Mouse (Mus musculus): ENCODE measurements around the gene Rab21.
"Not testable (repeated sequence)": the region's sequence is repeated elsewhere in the genome, so short reads cannot be mapped to it uniquely, and the experiment has no call there.

Rab21 gene

DNA sequence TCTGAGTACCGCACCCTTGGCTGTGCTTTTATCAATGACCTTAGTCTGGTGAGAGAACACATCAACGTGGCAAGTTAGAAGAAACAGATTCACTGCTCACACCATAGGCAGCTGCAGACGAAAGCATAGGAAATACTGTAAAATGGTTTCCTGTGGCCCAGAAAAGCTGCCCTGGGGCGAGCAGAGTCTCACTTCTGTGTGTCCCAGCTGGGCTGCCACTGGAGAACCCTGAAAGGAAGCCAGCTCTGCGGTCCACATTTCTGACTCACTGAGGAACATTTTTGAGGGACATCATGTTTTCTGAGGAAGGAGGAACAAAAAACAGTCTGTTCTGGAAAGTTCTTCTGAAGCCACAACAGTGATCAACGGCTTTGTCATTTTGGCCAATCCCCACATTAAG, 13.1 kb upstream of the Rab21 start:
- DNase-seq (ENCODE audit: low spot score): no peak

DNA sequence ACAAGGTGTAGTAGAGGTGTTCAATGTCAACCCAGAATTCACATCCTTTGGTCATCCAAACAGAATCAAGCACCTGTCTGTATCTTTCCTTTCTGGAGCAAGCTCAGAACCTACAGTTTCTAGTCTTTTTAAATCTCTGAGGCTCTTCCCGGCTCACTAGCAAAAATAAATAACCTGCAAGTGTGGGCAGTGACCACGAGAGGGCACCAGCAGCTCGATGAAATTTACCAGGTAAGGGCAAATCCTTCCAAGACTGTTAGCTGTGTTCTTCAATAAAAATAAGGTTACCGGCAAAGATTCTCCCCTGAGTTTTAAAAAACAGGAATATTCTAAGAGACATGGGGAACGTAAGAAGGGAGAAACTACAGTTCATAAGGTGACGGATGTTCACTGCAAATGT, 7.9 kb upstream of the Rab21 start:
- DNase-seq (ENCODE audit: low spot score): peak; percentile 73

DNA sequence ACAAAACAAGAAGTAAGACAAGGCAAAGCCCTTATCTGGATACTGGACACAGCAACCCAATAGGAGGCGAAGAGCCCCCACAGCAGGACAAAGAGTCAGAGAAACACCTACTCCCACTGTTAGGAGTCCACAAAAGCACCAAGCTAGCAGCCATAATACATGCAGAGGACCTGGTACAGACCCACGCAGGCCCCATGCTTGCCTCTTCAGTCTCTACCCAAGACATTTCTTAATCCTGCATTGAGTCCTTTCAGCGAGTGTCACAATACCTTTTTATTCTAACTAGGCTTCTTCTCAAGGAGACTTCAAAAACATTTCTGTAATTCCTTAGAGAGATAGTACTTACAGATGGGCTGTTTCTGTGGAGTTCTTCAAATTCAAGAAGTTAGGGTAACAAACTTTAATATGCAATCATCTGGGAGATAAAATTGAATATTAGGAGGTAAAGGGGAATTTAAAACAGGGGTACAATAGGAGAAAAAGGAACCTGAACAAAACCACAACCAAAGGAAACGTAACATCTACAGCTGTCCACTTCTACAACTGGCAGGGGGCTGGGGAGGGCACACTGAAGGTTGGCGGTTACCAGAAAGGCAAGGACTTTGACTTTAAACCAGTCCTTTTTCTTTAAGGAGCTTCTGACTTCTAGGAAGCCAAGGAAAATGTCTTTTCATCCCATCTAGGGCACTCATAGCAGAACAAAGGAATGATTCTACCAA, 6.1 kb upstream of the Rab21 start:
- no peak for DNase-seq (ENCODE audit: low spot score)

DNA sequence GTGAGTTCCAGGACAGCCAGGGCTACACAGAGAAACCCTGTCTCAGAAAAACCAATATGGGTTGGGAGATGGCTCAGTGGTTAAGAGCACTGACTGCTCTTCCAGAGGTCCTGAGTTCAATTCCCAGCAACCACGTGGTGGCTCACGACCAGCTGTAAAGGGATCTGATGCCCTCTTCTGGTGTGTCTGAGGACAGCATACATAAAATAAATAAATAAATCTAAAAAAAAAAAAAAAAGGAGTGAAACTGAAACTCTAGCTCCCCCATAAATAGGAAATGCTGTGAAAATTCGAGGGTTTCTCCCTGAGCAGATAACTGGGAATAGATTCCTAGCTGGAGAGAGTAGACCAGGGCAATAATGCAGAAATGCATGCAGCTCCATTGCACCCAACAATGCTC, 3.0 kb upstream of the Rab21 start:
- DNase-seq (ENCODE audit: low spot score): not testable (repeated sequence)

DNA sequence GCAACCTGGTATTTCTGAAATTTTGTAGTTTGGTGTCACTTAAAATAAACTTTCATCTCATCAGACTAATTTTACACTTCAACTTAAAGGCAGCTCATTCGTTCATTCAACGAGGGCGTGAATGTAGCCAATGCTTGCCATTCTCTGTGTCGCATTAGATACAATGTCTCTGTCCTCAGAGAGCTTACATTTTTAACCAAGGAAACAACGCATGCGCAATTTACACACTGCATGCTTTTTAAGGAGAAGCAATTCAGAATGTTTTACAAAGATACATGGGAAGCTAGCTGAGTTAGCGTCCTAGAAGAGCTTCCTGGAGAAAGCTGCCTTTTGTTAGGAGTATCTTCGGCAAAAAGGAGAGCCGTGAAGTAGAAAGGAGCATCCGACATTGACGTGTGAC, 919 bp upstream of the Rab21 start:
- DNase-seq (ENCODE audit: low spot score): no peak

DNA sequence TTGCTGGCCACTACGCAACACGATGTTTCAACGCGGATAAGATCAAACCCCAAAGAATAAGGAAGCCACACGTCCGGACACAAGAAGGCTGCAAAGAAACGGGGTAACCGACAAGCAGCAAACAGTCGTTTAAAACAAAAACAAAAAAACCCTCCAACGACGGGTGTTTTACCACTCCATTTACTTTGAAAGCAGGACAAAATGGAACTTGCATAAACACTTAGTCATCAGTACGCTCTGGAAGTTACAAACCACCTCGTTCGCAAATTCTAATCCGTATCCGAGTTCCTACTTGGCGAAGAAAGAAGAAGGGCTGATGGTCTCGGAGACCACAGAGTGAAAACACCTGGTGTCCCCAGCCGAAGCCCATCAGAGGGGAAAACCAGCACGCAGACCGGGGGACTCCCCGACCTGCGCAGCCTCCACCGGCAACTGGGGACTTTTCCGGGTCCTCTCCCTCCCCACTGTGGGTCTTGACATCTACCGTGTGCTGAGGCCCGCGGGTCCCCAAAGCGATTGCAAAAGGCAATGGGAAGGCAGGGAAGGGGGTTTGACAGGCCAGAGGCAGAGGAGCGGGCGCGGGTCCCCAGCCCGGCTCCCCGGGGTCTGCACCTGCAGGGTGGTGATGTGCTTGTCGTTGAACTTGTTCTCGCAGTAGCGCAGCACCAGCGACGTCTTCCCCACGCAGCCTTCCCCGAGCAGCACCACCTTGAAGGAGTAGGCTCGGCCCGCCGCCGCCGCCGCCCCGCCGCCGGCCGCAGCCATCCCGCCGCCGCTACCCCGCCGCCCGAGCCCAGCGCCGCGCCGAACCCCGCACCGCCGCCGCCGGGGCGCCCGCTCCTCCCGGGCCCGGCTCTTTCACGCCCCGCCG, 577 bp downstream of the Rab21 start:
- DNase-seq (ENCODE audit: low spot score): peak; percentile 90

DNA sequence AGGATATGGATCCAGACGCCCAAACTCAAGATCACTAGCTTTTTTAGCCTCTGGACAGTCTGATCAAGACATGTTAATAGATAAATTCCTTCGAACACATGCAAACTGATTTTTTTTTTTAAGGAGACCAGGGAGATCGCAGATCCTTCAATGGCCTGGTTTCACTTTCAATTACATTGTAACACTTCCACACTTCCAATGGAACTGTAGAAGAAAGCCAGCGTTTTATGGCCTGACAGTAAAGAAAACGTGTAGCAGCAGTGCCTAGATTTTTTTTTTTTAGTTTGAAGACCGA, 1.2 kb downstream of the Rab21 start:
- no peak for DNase-seq (ENCODE audit: low spot score)

DNA sequence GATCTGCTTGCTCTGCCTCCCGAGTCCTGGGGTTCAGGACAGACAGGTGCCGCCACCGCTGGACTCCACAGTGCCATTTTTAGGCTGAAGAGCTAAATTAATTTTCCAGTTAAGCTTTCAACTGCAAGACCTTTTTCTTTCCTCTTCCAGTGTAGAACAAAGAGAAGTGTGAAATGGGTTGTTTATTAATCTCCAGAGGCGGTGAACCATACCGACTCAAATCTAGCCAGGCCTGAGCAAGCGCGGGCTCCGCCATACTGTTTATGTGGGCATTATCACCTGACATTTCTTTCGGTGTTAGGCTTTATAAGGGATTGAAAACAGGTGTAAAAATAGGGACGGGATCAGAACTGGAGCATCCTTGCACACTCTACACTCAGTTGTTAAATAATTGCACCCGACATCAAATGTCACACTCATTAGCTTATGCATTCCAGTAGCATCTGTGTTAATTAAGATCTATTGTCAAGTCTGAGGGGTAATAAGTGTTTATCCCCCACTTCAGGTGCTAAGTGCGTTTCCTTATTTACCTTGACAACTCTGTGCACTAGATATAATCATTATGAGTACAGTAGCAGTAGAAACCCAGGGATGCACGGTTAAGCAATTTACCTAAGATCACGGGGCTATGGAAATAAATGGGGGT, 1.6 kb downstream of the Rab21 start:
- DNase-seq (ENCODE audit: low spot score): no peak

DNA sequence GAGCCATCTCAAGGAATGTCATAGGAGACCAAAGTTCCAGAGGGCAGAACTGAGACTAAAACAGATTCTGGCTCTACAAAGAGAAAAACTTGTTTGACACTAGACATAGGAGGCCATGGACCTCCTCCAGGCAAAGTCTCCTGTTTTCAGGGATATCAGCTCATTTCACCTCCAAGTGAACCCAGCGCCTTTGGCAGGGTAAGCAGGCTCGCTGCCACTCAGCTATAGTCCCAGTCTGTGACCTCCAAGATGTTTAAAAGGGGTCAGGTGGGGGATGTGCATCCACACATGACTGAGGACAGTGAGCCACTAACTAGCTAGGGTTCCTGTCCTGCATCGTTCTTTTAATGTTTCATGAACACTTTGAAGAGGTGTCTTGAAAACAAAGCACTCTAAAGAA, 2.7 kb downstream of the Rab21 start:
- no peak for DNase-seq (ENCODE audit: low spot score)

DNA sequence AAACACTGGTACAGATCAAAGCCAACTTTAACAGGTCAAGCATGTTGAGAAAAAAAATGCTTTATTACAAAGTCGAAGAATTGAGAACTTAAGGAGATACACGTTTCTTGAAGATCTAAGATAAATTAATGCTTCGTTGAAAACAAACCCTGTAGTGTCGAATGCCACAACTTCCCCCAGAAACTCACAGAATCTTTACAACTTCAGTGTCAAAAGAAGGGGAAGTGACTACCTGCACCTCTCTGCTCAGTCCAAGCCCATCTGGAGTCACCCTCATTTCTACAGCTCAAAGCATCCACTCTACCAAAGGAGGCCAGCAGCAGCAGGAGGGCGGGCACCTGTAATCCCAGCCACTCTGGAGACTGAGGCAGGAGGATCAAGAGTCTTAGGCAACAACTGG, 3.2 kb downstream of the Rab21 start:
- DNase-seq (ENCODE audit: low spot score): no peak

DNA sequence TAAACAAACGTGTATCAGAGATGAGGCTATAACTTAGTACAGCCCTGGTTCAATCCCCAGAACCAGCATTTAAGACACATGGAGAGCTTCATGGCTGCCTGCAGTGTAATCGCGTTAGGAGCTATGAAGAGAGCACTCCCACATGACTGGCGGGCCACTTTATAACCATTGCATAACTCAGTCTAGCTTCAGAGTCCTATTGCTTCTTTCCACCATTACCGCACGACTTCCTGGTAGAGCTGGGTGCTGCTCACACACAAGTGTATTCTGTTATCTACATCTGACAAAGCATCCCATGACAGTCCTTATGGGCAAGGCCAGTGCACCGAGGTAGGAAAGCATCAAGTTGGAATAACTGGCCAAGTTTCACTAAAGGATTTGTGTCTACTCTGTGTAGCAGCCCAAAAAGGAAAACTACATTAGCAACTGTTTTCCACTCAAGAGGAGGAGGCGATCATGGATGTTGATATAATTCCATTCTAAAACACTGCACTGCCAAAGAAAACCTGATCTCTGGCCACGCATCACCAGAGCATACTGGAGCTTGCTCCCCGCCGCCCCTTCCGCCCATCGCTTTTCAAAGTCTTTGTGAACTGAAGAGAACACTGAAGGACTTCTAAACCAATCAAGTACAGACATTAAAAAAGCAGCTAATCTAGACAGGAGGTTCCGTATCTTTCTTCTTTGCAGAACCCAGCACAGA, 4.0 kb downstream of the Rab21 start:
- DNase-seq (ENCODE audit: low spot score): no peak

DNA sequence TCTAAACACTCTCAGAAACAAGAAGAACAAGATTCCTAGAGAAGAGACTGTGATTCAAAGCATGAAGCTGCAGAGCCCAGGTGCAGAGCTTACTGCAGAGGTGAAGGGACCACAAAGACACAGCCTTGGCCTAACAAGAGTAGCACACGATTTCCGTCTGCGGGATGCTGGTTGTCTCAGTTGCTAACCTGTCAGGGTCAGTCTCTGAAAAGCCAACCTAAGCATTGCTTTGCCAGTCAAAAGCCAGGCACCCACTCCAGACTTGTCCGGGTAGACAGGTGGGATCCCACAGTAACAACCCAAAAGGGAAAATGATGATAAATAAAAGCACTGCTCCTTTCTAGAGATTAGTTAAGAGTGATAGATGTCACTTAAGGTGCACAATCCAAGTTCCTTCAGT, 6.2 kb downstream of the Rab21 start:
- no peak for DNase-seq (ENCODE audit: low spot score)

DNA sequence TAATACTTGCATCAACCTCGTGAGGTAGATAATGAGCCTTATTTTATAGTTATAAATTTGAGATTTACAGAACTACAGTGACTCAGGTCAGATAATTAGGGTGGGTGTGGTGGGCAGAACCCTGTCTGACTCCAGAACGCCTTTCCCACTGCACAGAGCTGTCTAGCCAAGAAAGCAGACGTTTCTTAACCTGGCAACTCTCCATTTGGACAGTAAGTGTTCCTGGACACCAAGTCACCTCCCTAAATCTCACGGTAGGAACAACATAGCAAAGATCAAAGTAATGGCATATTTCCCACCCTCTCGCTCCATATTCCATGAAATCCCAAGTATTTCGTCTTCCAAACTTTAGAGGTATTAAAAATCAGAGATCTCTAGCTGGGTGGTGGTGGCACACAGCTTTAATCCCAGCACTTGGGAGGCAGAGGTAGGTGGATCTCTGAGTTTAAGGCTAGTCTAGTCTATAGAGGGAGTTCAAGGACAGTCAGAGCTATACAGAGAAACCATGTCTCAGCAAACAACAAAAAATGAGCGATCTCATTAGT, 8.0 kb downstream of the Rab21 start:
- DNase-seq (ENCODE audit: low spot score): no peak

DNA sequence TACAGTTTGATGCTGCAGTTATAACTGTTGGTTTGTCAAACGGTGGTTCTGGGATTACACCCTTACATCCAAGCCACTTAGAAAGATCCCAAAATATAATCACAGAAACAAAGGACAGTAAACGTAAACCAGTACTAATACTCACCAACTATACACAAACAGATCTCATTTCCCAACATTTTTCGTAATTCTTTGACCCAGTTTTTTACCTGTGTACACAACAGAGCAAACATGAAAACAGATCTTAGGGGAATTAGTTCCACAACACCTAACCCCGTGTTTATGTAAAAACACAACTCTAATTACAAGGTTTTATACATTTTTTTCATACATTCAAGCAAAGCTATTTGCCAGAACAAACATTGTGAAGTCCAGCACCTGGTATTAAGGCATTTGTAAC, 16.7 kb downstream of the Rab21 start:
- no peak for DNase-seq (ENCODE audit: low spot score)

DNA sequence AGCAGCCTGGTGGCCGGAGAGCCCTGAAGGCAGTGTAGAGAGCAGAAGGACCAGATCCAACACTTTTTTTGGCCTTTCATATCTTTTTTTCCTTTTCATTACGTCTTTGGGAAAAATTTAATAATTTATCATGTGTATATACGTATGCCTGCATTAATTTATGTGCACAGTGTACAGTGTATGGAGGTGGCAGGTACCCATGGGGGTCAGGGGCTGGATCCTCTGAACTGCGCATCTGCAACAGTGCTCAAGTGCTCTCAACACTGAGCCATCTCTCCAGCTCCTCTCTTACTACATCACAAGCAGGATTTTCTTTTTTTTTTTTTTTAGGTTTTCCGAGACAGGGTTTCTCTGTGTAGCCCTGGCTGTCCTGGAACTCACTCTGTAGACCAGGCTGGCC, 17.8 kb downstream of the Rab21 start:
- no peak for DNase-seq (ENCODE audit: low spot score)

DNA sequence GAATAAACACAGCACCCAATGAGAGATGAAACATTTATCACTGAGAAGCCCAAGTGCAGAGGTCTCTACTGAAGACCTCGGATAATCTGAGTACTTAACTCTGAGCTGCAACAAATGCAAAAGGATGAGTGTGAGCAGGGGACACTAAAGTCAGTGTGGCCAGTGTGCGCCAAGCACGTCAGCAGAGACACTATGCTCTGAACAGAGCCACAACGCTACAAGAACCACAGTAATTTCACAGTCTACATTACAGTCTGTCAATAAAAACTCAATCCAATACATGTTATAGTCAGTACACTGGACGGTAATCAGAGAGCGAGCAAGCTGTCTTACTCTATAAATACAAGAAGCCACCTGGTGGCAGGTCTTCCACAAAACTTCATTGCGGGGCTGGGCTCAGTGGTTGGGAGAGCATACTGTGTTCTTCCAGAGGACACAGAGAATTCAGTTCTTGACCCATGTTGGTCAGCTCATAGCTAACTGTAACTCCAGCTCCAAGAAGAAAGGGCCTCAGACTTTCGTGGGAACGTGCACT, 18.9 kb downstream of the Rab21 start:
- no peak for DNase-seq (ENCODE audit: low spot score)

DNA sequence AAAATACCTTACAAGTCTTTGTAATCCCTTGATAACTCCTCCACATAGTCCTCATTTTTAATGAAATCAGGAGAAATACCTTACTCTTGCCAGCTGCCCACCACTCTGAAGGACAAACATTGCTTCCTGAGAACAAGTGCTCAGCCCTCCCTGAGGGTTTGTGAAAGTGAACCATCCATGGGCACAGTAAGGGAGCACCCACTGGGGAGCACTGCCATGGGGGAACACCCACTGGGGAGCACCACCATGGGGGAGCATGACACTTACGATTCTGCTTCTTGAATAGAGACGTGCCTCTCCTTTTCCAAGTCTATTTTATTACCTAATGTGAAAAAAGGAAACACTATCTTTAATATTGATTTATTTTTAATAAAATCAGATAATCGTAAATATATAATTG, 20.2 kb downstream of the Rab21 start:
- no peak for DNase-seq (ENCODE audit: low spot score)

DNA sequence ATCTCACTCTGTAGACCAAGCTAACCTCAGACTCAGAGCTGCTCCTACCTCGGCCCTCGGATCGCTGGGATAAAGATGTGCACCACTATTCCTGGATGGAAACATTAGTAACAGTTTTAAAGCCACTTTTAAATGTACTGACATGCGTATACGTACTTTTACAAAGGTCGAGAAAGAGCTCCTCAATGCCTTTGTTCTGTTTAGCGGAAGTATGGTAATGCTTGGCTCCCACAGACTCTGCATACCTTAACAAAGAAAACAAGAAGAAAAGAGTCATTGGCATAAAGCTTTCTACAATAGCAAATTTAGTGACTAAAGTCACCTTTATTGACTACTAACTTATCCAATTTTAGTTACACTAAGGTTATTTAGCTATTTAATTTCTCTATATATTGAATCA, 20.7 kb downstream of the Rab21 start:
- no peak for DNase-seq (ENCODE audit: low spot score)

DNA sequence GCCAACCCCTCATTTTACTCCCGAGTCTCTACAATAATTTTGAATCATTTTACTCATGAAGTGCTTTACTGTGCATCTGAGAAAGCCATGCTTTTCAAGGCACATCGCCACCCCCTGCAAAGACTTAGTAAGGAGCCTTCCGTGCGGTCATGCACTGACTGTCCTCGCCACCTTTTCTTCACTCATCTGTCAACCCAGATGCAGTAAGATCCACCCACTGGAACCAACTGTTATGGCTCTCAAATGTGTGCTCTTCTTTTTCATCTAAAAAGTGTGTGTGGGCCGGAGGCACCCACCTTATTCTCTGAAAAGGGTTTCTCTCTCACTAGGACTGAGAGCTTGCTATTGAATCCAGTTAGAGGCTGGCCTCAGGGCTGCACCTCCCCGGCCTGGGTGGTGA, 21.4 kb downstream of the Rab21 start:
- DNase-seq (ENCODE audit: low spot score): no peak

DNA sequence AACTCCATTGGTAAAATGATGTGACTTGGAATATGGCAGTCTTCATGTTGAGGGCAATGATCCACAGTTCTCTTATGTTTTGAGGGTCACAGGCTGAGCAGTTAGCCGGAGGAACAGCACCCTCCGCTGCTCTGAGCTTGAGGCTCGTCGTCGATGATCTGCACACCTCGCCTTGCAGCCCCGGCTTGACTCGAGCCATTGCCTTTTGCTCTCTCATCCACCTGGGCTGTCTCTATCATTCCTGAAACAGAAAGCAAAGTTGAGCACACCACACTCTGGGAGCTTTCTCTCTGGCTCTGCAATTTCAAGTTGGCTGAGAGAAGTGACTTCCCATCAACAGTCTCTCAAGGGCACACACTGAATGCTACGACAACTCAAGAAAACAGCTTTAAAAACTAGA, 24.7 kb downstream of the Rab21 start:
- DNase-seq (ENCODE audit: low spot score): no peak

DNA sequence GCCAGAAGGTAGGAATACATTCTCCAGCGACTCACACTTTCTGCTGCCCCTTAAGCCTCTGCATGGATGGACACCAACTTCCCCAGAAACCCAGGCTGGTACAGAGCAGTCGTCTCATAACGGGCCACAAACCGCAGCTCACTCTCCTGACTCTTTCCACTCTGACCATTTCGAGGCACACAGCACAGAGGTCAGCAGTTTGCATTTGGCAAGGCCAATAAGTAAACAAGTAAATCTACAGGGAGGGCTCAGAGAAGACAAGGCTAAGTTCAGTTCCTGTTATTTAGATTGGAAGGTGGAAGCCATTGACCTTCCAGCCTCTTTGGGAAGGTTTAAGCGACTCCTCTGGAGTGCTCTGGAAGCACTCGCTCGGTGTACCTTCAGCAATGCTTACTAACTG, 26.5 kb downstream of the Rab21 start:
- DNase-seq (ENCODE audit: low spot score): no peak

DNA sequence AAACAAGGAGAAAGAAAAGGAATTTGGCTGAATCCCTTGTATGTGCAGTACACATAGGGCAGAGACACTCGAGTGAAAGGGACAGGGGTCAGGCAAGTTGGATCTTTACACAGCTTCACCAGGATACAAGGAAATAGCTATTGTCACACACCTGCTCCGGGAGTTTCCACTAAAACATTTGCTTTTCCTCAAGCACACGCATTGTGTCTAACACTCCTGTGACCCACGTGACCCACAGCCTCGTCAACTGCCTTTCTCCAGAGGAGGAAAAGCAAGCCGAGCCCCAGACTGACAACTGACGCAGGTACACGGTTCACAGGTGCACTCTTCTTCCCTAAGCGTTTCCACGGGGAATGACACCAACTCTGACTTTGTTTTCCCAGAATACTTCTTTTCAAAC, 31.2 kb downstream of the Rab21 start:
- no peak for DNase-seq (ENCODE audit: low spot score)

Data from T-cell, adult 2 months (primary cell).